Mouse (Mus musculus): ENCODE measurements around the gene Sparc.

Sparc gene

GRCm38 (mm10) chr11:55422978-55423377 is at the start of gene Sparc:
TSS of gene Sparc (minus strand) at chr11:55423183.
- no peak for DNase-seq

DNA sequence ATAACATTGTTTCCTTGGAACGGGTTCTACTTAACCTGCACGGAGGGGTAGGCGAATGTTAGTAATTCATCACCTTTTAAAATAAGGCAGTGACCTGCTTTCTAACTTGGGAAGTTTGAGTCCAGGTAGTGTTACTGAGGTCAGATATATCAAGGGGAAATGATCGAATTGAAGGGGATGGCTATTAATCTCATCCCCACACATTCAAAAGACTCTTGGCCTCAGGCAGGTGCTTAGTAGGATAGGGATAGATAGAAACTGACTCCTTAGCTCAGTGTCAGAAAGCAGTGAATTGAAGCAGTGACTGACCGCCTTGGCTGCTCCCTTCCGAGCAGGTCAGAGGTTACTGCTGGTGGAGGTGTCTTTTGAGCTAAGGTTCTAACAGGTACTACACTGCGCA is 48.5 kb upstream of the Sparc start:
- no peak for DNase-seq

GRCm38 (mm10) chr11:55470761-55471160 is 47.8 kb upstream of the Sparc start:
- no peak for DNase-seq

DNA sequence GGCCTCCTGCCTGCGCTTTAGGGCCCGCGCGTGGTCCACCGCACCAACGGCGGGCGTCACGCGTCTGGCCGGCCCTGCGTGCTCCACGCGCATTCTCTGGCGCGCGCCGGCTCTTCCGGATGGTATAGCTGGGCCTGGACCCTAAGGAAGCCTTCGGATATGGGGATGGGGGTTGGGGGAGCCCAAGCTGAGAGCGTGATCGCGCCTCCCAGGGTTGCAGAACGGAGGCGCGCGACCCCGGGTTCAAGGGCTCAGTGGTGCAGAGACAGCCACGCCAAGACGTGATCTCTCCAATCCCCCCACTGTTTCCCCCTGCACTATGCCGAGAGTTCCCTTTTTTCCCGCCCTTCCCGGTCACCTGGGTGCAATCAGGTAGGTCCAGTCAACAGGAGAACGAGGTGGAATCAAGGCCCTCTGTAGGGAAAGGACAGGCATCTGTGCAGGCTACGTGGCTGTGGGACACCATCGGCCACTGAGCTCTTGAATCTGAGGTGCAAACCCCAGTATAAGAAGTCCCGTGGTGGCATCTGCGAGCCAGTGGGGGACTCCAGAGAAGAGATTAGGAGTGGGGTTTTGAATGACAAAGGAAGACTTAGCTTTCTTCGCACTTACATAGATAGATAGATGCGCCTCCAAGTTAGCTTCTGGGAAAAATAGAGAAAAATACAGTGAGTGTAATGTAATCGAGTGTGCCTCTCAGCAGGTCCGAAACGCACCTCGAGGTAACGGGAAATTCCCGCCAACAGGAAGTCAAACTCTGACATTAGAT is 47.1 kb upstream of the Sparc start:
- DNase-seq, result peak; percentile 34

- DNase-seq, result peak; percentile 100
These were observed 46.3 kb upstream of the Sparc start, which contains the start of gene G3bp1 for GRCm38 (mm10) chr11:55469048-55469843. TSS of gene G3bp1 (plus strand) at chr11:55469685.

DNA sequence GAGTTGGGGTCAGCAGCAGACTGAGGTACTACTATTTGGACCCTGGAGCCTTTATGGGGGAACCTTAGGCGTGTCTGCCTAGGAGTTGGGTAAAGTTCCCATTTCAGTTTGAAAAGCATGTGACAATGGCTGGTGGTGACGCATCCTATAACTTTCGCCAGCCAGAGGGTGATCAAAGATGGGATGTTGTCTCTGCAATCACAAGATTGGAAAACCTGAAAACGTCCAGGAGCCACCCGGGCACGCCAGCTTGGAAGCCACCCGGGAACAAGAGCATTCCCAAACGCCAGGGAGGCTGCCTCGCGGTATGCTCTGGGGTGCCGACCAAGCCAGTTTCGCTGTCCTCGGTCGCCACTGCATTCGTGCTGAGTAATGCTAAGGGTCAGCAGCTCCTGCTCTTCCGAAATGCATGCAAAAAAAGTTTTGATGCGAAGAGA is 45.6 kb upstream of the Sparc start:
- no peak for DNase-seq

GRCm38 (mm10) chr11:55468012-55468411 is 45.0 kb upstream of the Sparc start:
- peak; percentile 45 for DNase-seq

GRCm38 (mm10) chr11:55465177-55465576 is 42.2 kb upstream of the Sparc start:
- DNase-seq, result no peak

- no peak for DNase-seq
These were observed 41.7 kb upstream of the Sparc start for GRCm38 (mm10) chr11:55464707-55465106.

- DNase-seq, result no peak
These were observed 39.2 kb upstream of the Sparc start for GRCm38 (mm10) chr11:55462149-55462548.

DNA sequence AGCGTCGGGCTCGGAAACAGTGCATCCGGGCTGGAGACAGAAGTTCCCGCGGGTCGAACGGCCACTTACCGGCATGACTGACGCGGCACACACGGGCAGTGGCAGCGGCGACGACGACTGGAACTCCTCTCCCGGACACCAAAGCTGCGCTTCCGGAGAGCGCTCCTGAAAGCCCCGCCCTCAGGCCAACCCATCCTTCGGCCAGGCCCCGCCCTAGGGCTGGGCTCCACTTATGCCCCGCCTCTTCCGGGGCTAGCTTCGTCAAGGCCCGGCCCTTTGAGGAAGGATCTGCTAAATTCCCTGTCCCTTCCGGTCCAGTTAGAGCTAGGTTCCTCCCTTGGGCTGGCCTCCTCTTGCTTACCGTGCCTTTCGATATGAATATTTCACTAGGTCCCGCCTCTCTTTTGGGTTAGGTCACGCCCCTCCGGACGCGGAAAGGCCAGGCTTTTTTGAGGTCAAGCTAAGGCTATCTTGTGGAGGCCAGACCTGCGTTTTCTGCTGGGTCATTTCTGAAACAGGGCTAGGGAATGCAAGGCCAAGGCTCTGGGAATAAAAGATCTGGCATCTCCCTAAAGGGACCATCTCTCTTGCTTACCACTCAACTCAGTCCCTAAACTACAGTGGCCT is 38.1 kb upstream of the Sparc start, which contains the start of gene Atox1:
TSS of gene Atox1 (minus strand) at position 221 of the 627 bp plus-strand sequence.
- peak; percentile 96 for DNase-seq

- DNase-seq, result peak; percentile 40
These were observed 37.6 kb upstream of the Sparc start for GRCm38 (mm10) chr11:55460559-55461018.

DNA sequence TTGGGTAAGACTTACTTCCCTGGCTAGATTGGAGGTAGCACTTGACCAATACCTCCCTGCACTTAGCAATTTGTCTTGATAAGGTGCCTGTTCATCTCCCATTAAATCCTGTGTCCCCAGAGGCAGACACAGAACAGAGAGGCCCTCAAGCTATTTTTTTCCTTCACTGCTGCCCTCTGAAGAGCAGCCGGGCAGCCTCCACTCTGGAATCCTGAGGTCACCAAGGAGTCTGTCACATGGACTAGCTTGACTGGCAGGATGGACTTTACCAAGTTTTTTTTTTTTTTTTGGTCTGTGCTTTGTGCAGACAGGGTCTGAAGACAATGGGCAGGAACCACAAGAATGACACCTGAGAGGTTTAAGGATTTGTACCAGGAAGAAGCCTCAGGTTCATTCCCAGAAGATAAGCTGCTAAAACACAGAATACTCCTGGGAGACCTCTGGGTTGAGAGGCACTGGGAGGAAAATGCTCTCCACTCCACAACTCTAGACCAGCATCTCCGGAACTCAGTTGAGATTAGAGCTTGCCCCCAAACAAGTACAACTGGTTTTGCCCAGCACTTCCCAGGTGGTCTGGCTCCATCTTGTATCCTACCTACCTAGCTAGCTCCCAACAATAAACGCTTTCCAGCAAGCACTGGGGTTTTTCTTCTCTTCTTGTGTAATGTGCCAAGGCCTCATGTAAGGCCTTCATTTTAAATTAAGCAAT is 37.0 kb upstream of the Sparc start:
- DNase-seq, result peak; percentile 24

GRCm38 (mm10) chr11:55458501-55458900 is 35.5 kb upstream of the Sparc start:
- no peak for DNase-seq

DNA sequence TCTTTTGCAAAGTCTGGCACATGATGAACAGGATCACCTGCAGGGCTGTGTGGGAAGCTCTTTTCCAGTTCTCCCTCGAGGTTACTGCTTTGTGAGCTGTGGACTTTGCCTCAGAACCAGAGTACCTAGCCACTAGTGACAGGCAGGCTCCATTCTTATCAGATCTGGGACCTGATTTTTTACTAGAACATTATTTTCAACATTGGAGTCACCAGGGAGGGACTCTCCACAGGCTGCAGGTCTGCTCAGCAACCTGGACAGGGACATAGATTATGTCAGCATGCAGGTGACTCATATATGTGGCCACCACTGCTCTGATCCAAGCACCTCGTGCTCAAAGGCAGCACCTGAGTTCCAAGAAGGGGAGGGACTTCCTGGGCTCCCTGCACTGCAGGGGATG is 32.2 kb upstream of the Sparc start:
- no peak for DNase-seq

- DNase-seq, result no peak
These were observed 30.7 kb upstream of the Sparc start for GRCm38 (mm10) chr11:55453640-55454039.

DNA sequence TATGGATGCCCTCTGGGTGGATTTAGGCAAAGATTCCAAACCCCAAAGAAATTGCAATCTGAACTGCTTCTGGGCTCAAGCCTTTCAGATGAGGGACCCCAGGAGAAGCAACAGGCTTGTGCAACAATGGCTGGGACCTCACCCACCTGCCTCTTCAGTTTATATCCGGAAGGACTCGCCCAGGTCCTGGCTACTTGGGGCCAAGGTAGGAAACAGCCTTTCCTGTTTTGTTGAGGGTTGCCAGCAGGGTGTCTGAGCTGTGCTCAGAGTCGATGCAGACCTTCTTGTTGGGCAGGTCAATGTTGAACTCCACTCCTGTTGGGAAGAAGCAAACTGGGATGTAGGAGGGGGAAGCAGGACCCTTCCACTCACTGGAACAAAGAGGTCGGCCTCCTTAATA is 27.3 kb upstream of the Sparc start:
- no peak for DNase-seq

DNA sequence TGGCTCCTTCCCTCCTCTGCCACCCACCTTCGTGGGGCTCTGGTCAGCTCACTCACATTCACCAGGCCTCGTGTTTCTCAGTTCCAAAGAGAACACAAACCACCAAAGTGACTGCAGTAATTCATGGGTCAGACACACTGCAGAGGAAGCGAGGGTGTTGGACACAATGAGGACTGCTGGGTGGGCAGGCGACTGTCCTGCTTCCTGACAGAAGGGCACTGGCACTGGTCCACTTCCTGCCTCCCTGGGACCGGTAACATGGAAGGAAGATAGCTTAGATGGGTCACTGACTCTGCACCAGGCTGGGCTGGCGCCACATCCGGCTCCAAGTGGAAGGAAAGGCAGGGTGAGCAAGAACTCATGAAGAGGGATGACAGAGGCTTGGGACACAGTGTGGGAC is 26.5 kb upstream of the Sparc start:
- peak; percentile 71 for DNase-seq

GRCm38 (mm10) chr11:55446579-55446978 is 23.6 kb upstream of the Sparc start:
- DNase-seq, result peak; percentile 91

DNA sequence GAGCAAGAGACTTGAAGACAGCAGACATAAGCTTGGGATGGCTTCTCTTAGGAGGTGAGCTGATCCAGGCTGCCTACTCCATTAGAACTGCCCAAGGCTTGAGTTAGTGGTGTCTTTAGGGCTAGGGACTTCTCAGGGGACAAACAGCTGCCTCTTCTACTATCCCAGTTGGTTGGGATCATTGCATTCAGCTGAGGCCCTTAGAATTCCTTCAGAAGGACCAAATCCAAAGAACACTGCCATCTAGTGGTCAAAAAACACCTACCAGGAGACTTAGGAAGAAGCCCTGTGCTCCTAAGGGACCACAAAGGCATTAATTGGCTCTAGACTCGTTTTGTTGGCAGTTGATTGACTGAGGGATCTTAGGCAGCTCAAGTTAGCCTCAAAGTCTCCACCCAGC is 21.8 kb upstream of the Sparc start:
- DNase-seq, result peak; percentile 86

DNA sequence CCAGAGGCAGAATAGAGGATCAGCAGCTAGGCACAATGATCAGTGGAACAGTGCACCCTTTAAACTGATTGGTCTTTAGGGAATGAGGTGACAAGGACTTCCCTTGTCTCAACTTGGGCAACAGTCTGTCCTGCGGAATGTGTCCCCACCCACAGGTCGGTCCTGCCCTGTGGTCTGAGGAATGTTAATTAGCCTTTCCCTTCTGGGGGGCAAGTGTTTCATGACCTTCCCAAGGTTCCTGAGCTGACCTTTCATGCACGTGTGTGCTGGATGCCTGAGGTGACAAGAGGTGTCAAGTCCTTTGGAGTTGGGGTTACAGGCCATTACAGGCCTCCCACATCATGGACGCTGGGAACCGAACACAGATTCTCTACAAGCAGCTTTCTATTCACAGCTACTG is 16.7 kb upstream of the Sparc start:
- DNase-seq, result no peak

DNA sequence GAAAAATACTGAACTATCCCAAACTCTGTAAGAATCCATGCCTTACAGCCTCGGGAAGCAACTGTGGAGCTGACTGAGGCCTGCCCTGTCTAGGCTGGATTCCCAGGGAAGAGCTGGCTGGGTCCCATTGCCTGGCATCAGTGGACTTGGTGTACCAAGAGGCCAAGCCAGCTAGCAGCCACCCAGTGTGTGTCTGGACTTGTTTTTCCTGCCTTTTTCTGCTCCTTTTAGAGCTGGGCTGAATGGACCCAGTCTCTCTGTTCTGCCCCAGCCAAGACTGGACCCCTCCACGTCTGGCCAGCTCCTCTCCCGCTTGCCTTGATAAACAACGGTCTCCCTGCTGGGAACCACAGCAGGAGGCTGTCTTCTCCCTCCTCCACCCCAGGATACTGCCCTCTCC is 15.0 kb upstream of the Sparc start:
- no peak for DNase-seq

GRCm38 (mm10) chr11:55436089-55436488 is 13.1 kb upstream of the Sparc start:
- no peak for DNase-seq
